Mouse (Mus musculus) spleen, adult 2 months (tissue): ENCODE measurements around the gene Tkt.

Source experiments
- CTCF ChIP-seq: fragments of 200-500 bp; IDR thresholded peaks from 2 replicates; pipeline ENCODE4 v1.5.1; 2011; ENCODE audit warnings: mild to moderate bottlenecking, inconsistent platforms; ENCODE audit not compliant: insufficient read depth, insufficient read length, insufficient replicate concordance; ENCODE audit errors: extremely low read depth
- POLR2A ChIP-seq: fragments of 200-500 bp; IDR thresholded peaks from 2 replicates; pipeline ENCODE4 v1.6.1; 2011; ENCODE audit warnings: low read depth, low read length, inconsistent platforms

GRCm38 (mm10) chr14:30550232-30551070 lies 2.3 kb downstream of the Tkt start:
- no peak for TF ChIP-seq POLR2A
- TF ChIP-seq CTCF, result no peak
